31 mouse cellular contexts compared by ENCODE assay signal in the genomic region with DNA sequence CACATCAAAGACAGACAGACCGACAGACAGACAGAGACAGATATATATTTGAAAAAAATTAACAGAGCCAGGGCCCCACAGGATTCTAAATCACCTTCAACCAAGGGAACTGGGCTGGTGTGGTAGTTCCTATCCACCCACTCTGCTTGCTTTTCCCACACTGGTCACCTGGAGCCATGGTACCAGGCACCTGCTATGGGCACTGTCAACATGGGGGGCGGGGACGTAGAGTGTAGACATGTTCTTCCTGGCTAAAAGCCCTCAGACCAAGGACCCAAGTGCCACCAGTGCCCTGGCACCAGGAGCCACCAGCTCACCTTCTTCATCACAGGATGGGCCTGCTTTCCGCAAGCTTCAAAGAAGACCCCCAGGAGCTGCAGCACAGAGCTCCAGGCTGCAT.
"Had no signal": no experiment of that assay in that cellular context is flagged by ENCODE, and none has a peak within 500 bp of the region (broad histone marks: within the 10 kb centered on the region; RNA-seq: fewer than 3 reads in every experiment).

No protein-coding gene starts in this region.

- H3K4me2 ChIP-seq: limb, embryonic 12.5 days; limb, embryonic 13.5 days; limb, embryonic 15.5 days; liver, embryonic 11.5 days; liver, embryonic 12.5 days; liver, embryonic 13.5 days; liver, embryonic 15.5 days; lung, embryonic 14.5 days; lung, embryonic 15.5 days; midbrain, embryonic 11.5 days; midbrain, embryonic 12.5 days; midbrain, embryonic 13.5 days; midbrain, embryonic 15.5 days had no signal

- H3K4me1 ChIP-seq: limb, embryonic 10.5 days; limb, embryonic 12.5 days; limb, embryonic 13.5 days; limb, embryonic 15.5 days; liver, embryonic 13.5 days; liver, embryonic 15.5 days; lung, embryonic 15.5 days; midbrain, embryonic 10.5 days; midbrain, embryonic 12.5 days; midbrain, embryonic 13.5 days; midbrain, embryonic 15.5 days had no signal

- DNase-seq: left cerebral cortex, postnatal 4 days; liver; liver, embryonic 13.5 days; liver, postnatal 0 days; lung, adult 18-20 months; lung, adult 2 months; lung, embryonic 14.5 days; lung, postnatal 10 days; lung, postnatal 14 days; lung, postnatal 36 days; lung, postnatal 4 days; midbrain, embryonic 14.5 days had no signal

- H3K27me3 ChIP-seq: limb, embryonic 12.5 days; limb, embryonic 13.5 days; limb, embryonic 15.5 days; liver, embryonic 12.5 days; liver, embryonic 13.5 days; liver, embryonic 15.5 days; lung, embryonic 15.5 days; megakaryocyte, embryonic 14.5 days; midbrain, embryonic 12.5 days; midbrain, embryonic 13.5 days; midbrain, embryonic 15.5 days had no signal

- H3K9ac ChIP-seq: limb, embryonic 12.5 days; limb, embryonic 13.5 days; limb, embryonic 15.5 days; liver, embryonic 12.5 days; liver, embryonic 13.5 days; liver, embryonic 14.5 days; liver, embryonic 15.5 days; liver, postnatal 0 days; lung, embryonic 14.5 days; lung, embryonic 15.5 days; midbrain, embryonic 12.5 days; midbrain, embryonic 13.5 days; midbrain, embryonic 15.5 days had no signal

- H3K4me3 ChIP-seq: limb, embryonic 10.5 days; limb, embryonic 12.5 days; limb, embryonic 13.5 days; limb, embryonic 15.5 days; liver, embryonic 12.5 days; liver, embryonic 13.5 days; liver, embryonic 15.5 days; lung, embryonic 15.5 days; megakaryocyte, embryonic 14.5 days; midbrain, embryonic 10.5 days; midbrain, embryonic 12.5 days; midbrain, embryonic 13.5 days; midbrain, embryonic 15.5 days; myocyte had no signal

- H3K27ac ChIP-seq: limb, embryonic 10.5 days; limb, embryonic 12.5 days; limb, embryonic 13.5 days; limb, embryonic 15.5 days; liver, embryonic 12.5 days; liver, embryonic 13.5 days; liver, embryonic 14.5 days; liver, embryonic 15.5 days; lung, embryonic 15.5 days; macrophage; midbrain, embryonic 10.5 days; midbrain, embryonic 12.5 days; midbrain, embryonic 13.5 days; midbrain, embryonic 15.5 days had no signal

- H3K9me3 ChIP-seq: limb, embryonic 10.5 days; limb, embryonic 12.5 days; limb, embryonic 13.5 days; limb, embryonic 15.5 days; liver, embryonic 12.5 days; liver, embryonic 13.5 days; liver, embryonic 15.5 days; lung, embryonic 15.5 days; megakaryocyte, embryonic 14.5 days; midbrain, embryonic 10.5 days; midbrain, embryonic 12.5 days; midbrain, embryonic 13.5 days; midbrain, embryonic 15.5 days had no signal

- ATAC-seq: liver, embryonic 12.5 days; liver, postnatal 0 days; lung, postnatal 0 days; midbrain, embryonic 13.5 days; midbrain, embryonic 15.5 days; midbrain, embryonic 16.5 days had no signal
